Mouse (Mus musculus): ENCODE measurements around the gene Znhit2.
"Not testable (repeated sequence)": the region's sequence is repeated elsewhere in the genome, so short reads cannot be mapped to it uniquely, and the experiment has no call there.

Znhit2 gene

GRCm38 (mm10) chr19:6061021-6061533, at the start of gene Znhit2:
Znhit2 (plus strand) TSS chr19:6061192.
- DNase-seq: peak; percentile 94

- no peak for DNase-seq
These were observed 47.3 kb upstream of the Znhit2 start for GRCm38 (mm10) chr19:6013691-6014090.

GRCm38 (mm10) chr19:6014991-6015510, 45.9 kb upstream of the Znhit2 start:
- DNase-seq: peak; percentile 68

GRCm38 (mm10) chr19:6015511-6016315, 45.3 kb upstream of the Znhit2 start, which contains the start of gene Capn1:
Capn1 (minus strand) TSS chr19:6015897.
- DNase-seq: peak; percentile 89

- peak; percentile 18 for DNase-seq
These were observed 44.5 kb upstream of the Znhit2 start for GRCm38 (mm10) chr19:6016532-6016931.

GRCm38 (mm10) chr19:6018142-6019089, 42.6 kb upstream of the Znhit2 start:
- DNase-seq: peak; percentile 88

- no peak for DNase-seq
These were observed 40.7 kb upstream of the Znhit2 start for GRCm38 (mm10) chr19:6020276-6020675.

GRCm38 (mm10) chr19:6023059-6023458, 37.9 kb upstream of the Znhit2 start:
- DNase-seq: no peak

GRCm38 (mm10) chr19:6023930-6024329, 37.1 kb upstream of the Znhit2 start:
- no peak for DNase-seq

- DNase-seq: no peak
These were observed 32.0 kb upstream of the Znhit2 start for GRCm38 (mm10) chr19:6028991-6029390.

- DNase-seq: no peak
These were observed 31.6 kb upstream of the Znhit2 start for GRCm38 (mm10) chr19:6029426-6029825.

GRCm38 (mm10) chr19:6030520-6031280, 30.3 kb upstream of the Znhit2 start:
- DNase-seq: no peak

- no peak for DNase-seq
These were observed 24.9 kb upstream of the Znhit2 start for GRCm38 (mm10) chr19:6035966-6036585.

GRCm38 (mm10) chr19:6037695-6038094, 23.3 kb upstream of the Znhit2 start:
- DNase-seq: no peak

- DNase-seq: no peak
These were observed 22.7 kb upstream of the Znhit2 start for GRCm38 (mm10) chr19:6038326-6038725.

- no peak for DNase-seq
These were observed 21.0 kb upstream of the Znhit2 start for GRCm38 (mm10) chr19:6040002-6040401.

- no peak for DNase-seq
These were observed 18.7 kb upstream of the Znhit2 start for GRCm38 (mm10) chr19:6042293-6042692.

- not testable (repeated sequence) for DNase-seq
These were observed 16.9 kb upstream of the Znhit2 start for GRCm38 (mm10) chr19:6044102-6044501.

GRCm38 (mm10) chr19:6045366-6046293, 15.4 kb upstream of the Znhit2 start:
- no peak for DNase-seq

GRCm38 (mm10) chr19:6046294-6047153, 14.5 kb upstream of the Znhit2 start, which contains the start of gene Syvn1:
Syvn1 (plus strand) TSS chr19:6046576.
- peak; percentile 91 for DNase-seq

All from thymus, postnatal 25 days (tissue).